In genomic region chr3:25426931-25427330, GRCm38 (mm10) we compare ENCODE assay signal across 25 mouse cellular contexts.
DNase-seq lines count a peak whose midpoint lies in the region; ATAC-seq and TF ChIP-seq lines count a peak whose summit lies in the region.
"Had no signal": no experiment of that assay in that cellular context is flagged by ENCODE, and none has a peak within 500 bp of the region (broad histone marks: within the 10 kb centered on the region; RNA-seq: fewer than 3 reads in every experiment).

No protein-coding gene starts in this region.

- ATAC-seq in forebrain, postnatal 0 days: peak; percentile 25; the same call in 1 of the 2 replicates
- no peak for ATAC-seq in forebrain, embryonic 16.5 days
- ATAC-seq in kidney, postnatal 0 days (replicated peaks; ENCODE audit: low FRiP score, low read depth): no peak
- ATAC-seq: CD4-positive, CD25-positive, alpha-beta regulatory T cell, adult 4 months; forebrain, embryonic 13.5 days; forebrain, embryonic 15.5 days had no signal

- H3K4me3 ChIP-seq in forebrain, postnatal 0 days (ENCODE audit: low read depth, low read length): no peak overlapping the region
- H3K4me3 ChIP-seq in forebrain, embryonic 16.5 days (replicated peaks; ENCODE audit: low read length): no peak overlapping the region
- no peak overlapping the region for H3K4me3 ChIP-seq in kidney, postnatal 0 days (replicated peaks; ENCODE audit: low read depth, low read length)
- no peak overlapping the region for H3K4me3 ChIP-seq in left cerebral cortex, adult 2 months
- H3K4me3 ChIP-seq: embryonic facial prominence, embryonic 10.5 days; embryonic facial prominence, embryonic 12.5 days; forebrain, embryonic 13.5 days; forebrain, embryonic 15.5 days had no signal

- no peak overlapping the region for H3K27ac ChIP-seq in forebrain, postnatal 0 days (ENCODE audit: low read depth, low read length)
- H3K27ac ChIP-seq in forebrain, embryonic 16.5 days (ENCODE audit: low read length): no peak overlapping the region
- H3K27ac ChIP-seq in kidney, postnatal 0 days: no peak overlapping the region
- peak overlapping the region; percentile 50 for H3K27ac ChIP-seq in left cerebral cortex, adult 2 months
- H3K27ac ChIP-seq: embryonic facial prominence, embryonic 10.5 days; embryonic facial prominence, embryonic 12.5 days; forebrain, embryonic 13.5 days; forebrain, embryonic 15.5 days had no signal

- no peaks in the 10 kb centered on the region for H3K4me1 ChIP-seq in forebrain, postnatal 0 days (ENCODE audit: insufficient read depth)
- H3K4me1 ChIP-seq in forebrain, embryonic 16.5 days (replicated peaks; ENCODE audit: control insufficient read depth, insufficient read depth, low read length): no peaks in the 10 kb centered on the region
- H3K4me1 ChIP-seq in kidney, postnatal 0 days (replicated peaks; ENCODE audit: insufficient read depth, low read length): no peaks in the 10 kb centered on the region
- H3K4me1 ChIP-seq: embryonic facial prominence, embryonic 10.5 days; embryonic facial prominence, embryonic 12.5 days; forebrain, embryonic 13.5 days; forebrain, embryonic 15.5 days had no signal

- intact Hi-C loops in left cerebral cortex, adult 2 months (cut with DNase I): no loop called here
- intact Hi-C loops in left cerebral cortex, postnatal 36 days (cut with DNase I): no loop called here

- H3K27me3 ChIP-seq in forebrain, postnatal 0 days (ENCODE audit: insufficient read depth, low read length): no peaks in the 10 kb centered on the region
- no peaks in the 10 kb centered on the region for H3K27me3 ChIP-seq in forebrain, embryonic 16.5 days (replicated peaks; ENCODE audit: control insufficient read depth, insufficient read depth, low read length)
- no peaks in the 10 kb centered on the region for H3K27me3 ChIP-seq in kidney, postnatal 0 days (ENCODE audit: insufficient read depth, low read length)
- H3K27me3 ChIP-seq: CH12.LX; embryonic facial prominence, embryonic 12.5 days; forebrain, embryonic 13.5 days; forebrain, embryonic 15.5 days had no signal

- no peak overlapping the region for H3K9ac ChIP-seq in forebrain, postnatal 0 days
- no peak overlapping the region for H3K9ac ChIP-seq in forebrain, embryonic 16.5 days (replicated peaks; ENCODE audit: low read depth, low read length)
- H3K9ac ChIP-seq in kidney, postnatal 0 days (ENCODE audit: low read depth, low read length): no peak overlapping the region
- H3K9ac ChIP-seq: embryonic facial prominence, embryonic 12.5 days; forebrain, embryonic 13.5 days; forebrain, embryonic 15.5 days had no signal

- no peak overlapping the region for H3K4me2 ChIP-seq in forebrain, postnatal 0 days (ENCODE audit: low read depth)
- H3K4me2 ChIP-seq in forebrain, embryonic 16.5 days (ENCODE audit: low read length): no peak overlapping the region
- no peak overlapping the region for H3K4me2 ChIP-seq in kidney, postnatal 0 days (ENCODE audit: low read length)
- H3K4me2 ChIP-seq: embryonic facial prominence, embryonic 12.5 days; forebrain, embryonic 13.5 days; forebrain, embryonic 15.5 days had no signal

- no peaks in the 10 kb centered on the region for H3K36me3 ChIP-seq in forebrain, postnatal 0 days (ENCODE audit: insufficient read depth)
- no peaks in the 10 kb centered on the region for H3K36me3 ChIP-seq in forebrain, embryonic 16.5 days (ENCODE audit: control insufficient read depth, insufficient read depth)
- no peaks in the 10 kb centered on the region for H3K36me3 ChIP-seq in kidney, postnatal 0 days (ENCODE audit: insufficient read depth, low read length)
- H3K36me3 ChIP-seq: embryonic facial prominence, embryonic 10.5 days; embryonic facial prominence, embryonic 12.5 days; forebrain, embryonic 15.5 days; G1E had no signal

- peak; percentile 8 for DNase-seq in forebrain, postnatal 0 days
- DNase-seq in kidney, postnatal 0 days (ENCODE audit: low spot score): peak; percentile 11
- no peak for DNase-seq in kidney, postnatal 36 days
- no peak for DNase-seq in left cerebral cortex, adult 2 months (ENCODE audit: extremely low spot score in 1 of 2, low spot score in 2 of 2)
- no peak for DNase-seq in left cerebral cortex, postnatal 36 days (ENCODE audit: low spot score in 2 of 2)
- peak; percentile 71 for DNase-seq in telencephalon, adult 2 months (ENCODE audit: low read depth, low spot score)
- no peak for DNase-seq in urinary bladder, postnatal 4 days (ENCODE audit: low spot score in 2 of 2)
- DNase-seq: adrenal gland, adult 2 months; adrenal gland, postnatal 10 days; adrenal gland, postnatal 36 days; B cell, adult 2 months; cerebellum, adult 11 months; cerebellum, adult 18-20 months; cerebellum, adult 8-10 months; cerebellum, adult 9-11 months; cerebellum, postnatal 14 days; cerebellum, postnatal 36 days had no signal

- H3K9me3 ChIP-seq in forebrain, postnatal 0 days (ENCODE audit: low read length): no peaks in the 10 kb centered on the region
- H3K9me3 ChIP-seq in forebrain, embryonic 16.5 days (ENCODE audit: control insufficient read depth, low read length): no peaks in the 10 kb centered on the region
- H3K9me3 ChIP-seq in kidney, postnatal 0 days (replicated peaks; ENCODE audit: low read length): no peaks in the 10 kb centered on the region
- H3K9me3 ChIP-seq: embryonic facial prominence, embryonic 10.5 days; embryonic facial prominence, embryonic 12.5 days; forebrain, embryonic 13.5 days; forebrain, embryonic 15.5 days; G1E had no signal

- no peak for TF ChIP-seq CTCF in forebrain, postnatal 0 days (IDR thresholded peaks at IDR 0.05; ENCODE audit: low read depth)
- no peak for TF ChIP-seq CTCF in kidney, postnatal 0 days (IDR thresholded peaks at IDR 0.05; ENCODE audit: low read depth)
- no peak for TF ChIP-seq CTCF in left cerebral cortex, adult 2 months (IDR thresholded peaks at IDR 0.05)

Comparison
In these comparisons a context has a peak if more than half of its experiments do, and no peak if none do; other contexts are left out.
1. DNase-seq: peak in forebrain, postnatal 0 days (single experiment), kidney, postnatal 0 days (single experiment) and telencephalon, adult 2 months (single experiment); none in kidney, postnatal 36 days (0 of 2), left cerebral cortex, adult 2 months (0 of 2), left cerebral cortex, postnatal 36 days (0 of 2) and urinary bladder, postnatal 4 days (0 of 2).